Mouse (Mus musculus) CD8-positive naive resting alpha-beta T cell, adult 57 days (primary cell): ENCODE results near the gene Nxf1. TPM values are rescaled to one million over a fixed set of nuclear protein-coding genes. Genes with fewer than 3 reads are reported as not detected.

Experiments used
- total RNA-seq: library from RNA; stranded (reverse); gene quantifications from one replicate; pipeline ENCODE4 v1.2.4, GENCODE M21; 2023

The Nxf1 gene
- total RNA-seq, 1 experiment from 2014 or later: 393 TPM

Other genes with a start within 250 kb of the Nxf1 start
- not detected for gene Slc22a8, start 165.8 kb upstream of the Nxf1 start, total RNA-seq
- gene Slc22a6, start 139.0 kb upstream of the Nxf1 start, total RNA-seq: not detected
- gene Chrm1, start 93.3 kb upstream of the Nxf1 start, total RNA-seq: not detected
- gene Slc3a2, start 33.7 kb upstream of the Nxf1 start, total RNA-seq: 222 TPM
- gene Wdr74, start 21.2 kb upstream of the Nxf1 start, total RNA-seq: 116 TPM
- gene 1700092M07Rik, start 16.4 kb upstream of the Nxf1 start, total RNA-seq: 10.2 TPM
- 221 TPM for gene Stx5a, start 15.7 kb upstream of the Nxf1 start, total RNA-seq
- 39.0 TPM for gene Tmem223, start 13.9 kb downstream of the Nxf1 start, total RNA-seq
- gene Tmem179b, start 17.4 kb downstream of the Nxf1 start, total RNA-seq: 75.2 TPM
- gene Taf6l, start 29.3 kb downstream of the Nxf1 start, total RNA-seq: 10.3 TPM
- 59.8 TPM for gene Polr2g, start 41.5 kb downstream of the Nxf1 start, total RNA-seq
- gene Zbtb3, start 45.5 kb downstream of the Nxf1 start, total RNA-seq: 0.58 TPM
- 22.9 TPM for gene Ttc9c, start 62.3 kb downstream of the Nxf1 start, total RNA-seq
- gene Hnrnpul2, start 62.9 kb downstream of the Nxf1 start, total RNA-seq: 99.6 TPM
- 16.8 TPM for gene AC129217.1, start 72.7 kb downstream of the Nxf1 start, total RNA-seq
- gene Bscl2, start 80.4 kb downstream of the Nxf1 start, total RNA-seq: 41.8 TPM
- not detected for gene Gng3, start 82.1 kb downstream of the Nxf1 start, total RNA-seq
- gene Lrrn4cl, start 93.7 kb downstream of the Nxf1 start, total RNA-seq: 0.61 TPM
- gene Ubxn1, start 114.4 kb downstream of the Nxf1 start, total RNA-seq: 113 TPM
- 31.5 TPM for gene Uqcc3, start 123.8 kb downstream of the Nxf1 start, total RNA-seq
- 9.4 TPM for gene Lbhd1, start 126.7 kb downstream of the Nxf1 start, total RNA-seq
- gene Gm49403, start 126.9 kb downstream of the Nxf1 start, total RNA-seq: not detected
- gene 1810009A15Rik, start 131.8 kb downstream of the Nxf1 start, total RNA-seq: 33.6 TPM
- 7.6 TPM for gene Gm49416, start 131.9 kb downstream of the Nxf1 start, total RNA-seq
- gene Ints5, start 135.9 kb downstream of the Nxf1 start, total RNA-seq: 21.6 TPM
- 152 TPM for gene Ganab, start 141.0 kb downstream of the Nxf1 start, total RNA-seq
- gene B3gat3, start 163.3 kb downstream of the Nxf1 start, total RNA-seq: 60.9 TPM
- gene Rom1, start 172.3 kb downstream of the Nxf1 start, total RNA-seq: 6.9 TPM
- 86.8 TPM for gene Eml3, start 172.5 kb downstream of the Nxf1 start, total RNA-seq
- 164 TPM for gene Mta2, start 184.8 kb downstream of the Nxf1 start, total RNA-seq
- 42.6 TPM for gene Tut1, start 196.8 kb downstream of the Nxf1 start, total RNA-seq
- 614 TPM for gene Eef1g, start 210.0 kb downstream of the Nxf1 start, total RNA-seq
- 120 TPM for gene Ahnak, start 232.2 kb downstream of the Nxf1 start, total RNA-seq